Mouse (Mus musculus): ENCODE measurements at regions not wholly inside any gene's neighbourhood (a gene's known extent, or its start where the extent isn't known, plus 50 kb on each side); places are given as distances from the start of the nearest gene placed in this dataset.

DNA sequence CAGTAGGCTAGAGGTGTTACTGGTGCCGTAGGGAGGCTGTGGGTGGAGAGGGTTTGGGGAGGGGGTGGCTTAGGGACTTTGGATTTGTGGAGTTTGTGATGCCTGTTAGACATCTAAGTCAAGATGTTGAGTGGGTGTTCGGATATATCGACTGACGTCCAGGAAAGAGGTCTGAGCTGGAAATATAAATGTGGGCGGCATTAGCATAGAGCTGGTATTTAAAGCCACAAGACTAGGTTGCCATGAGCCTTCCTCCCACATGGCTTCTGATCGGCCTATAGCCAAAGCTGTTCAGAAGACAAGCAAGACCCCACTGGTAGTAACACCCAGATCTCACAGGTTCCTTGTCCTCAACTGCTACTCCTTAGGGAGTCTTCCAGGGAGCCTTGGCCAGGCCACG, 184.9 kb downstream of the Tle3 start:
- no peak overlapping the region for H3K27ac ChIP-seq (replicated peaks; ENCODE audit: low read depth, low read length)
- H3K4me3 ChIP-seq (ENCODE audit: insufficient read depth, low read depth, low read length), result no peak overlapping the region
- H3K4me1 ChIP-seq (ENCODE audit: control insufficient read depth, insufficient read depth, insufficient read length, low read length), result peaks cover 5% of the 10 kb centered on the region

DNA sequence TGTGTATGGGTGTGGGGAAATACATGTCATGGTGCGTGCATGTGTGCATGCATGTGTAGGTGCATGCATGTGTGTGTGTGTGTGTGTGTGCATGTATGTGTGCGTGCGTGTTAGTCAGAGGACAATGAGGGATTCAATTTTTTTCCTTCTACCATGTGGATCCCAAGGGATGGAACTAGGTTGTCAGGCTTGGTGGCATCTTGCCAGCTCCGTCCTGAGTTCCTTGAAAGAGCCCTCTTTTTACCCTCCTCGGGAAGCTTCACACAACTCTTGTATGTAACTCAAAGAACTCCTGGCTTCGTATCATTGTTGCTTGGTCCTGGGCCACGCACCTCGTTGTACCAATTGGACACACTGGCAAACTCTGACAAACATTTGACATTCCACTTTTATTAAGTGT, 183.0 kb downstream of the Tle3 start:
- Histone ChIP-seq H3K4me3 (ENCODE audit: insufficient read depth, low read depth, low read length) (no peak overlapping the region), H3K4me1 (ENCODE audit: control insufficient read depth, insufficient read depth, insufficient read length, low read length) (peaks cover 5% of the 10 kb centered on the region), H3K27ac (replicated peaks; ENCODE audit: low read depth, low read length) (no peak overlapping the region)

DNA sequence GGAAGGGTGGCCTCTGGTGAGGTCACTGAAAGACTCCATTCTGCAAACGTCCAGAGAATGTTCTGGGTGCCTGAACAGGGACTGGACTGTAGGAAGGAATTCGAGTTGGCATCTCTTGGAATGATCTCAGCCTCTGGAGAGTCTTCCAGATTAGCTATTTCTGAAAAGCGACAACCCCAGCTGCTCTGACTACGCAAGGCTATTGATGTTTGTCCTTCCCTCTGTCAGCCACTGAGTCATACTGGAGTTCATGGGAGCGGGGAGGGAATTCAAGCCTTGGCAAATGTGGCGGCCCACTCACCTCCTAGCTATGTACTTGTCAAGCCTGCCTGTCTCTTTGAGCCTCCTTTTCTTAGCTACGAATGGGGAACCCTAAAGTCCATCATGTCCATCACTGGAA, 182.4 kb downstream of the Tle3 start:
- Histone ChIP-seq H3K4me1 (ENCODE audit: control insufficient read depth, insufficient read depth, insufficient read length, low read length) (peaks cover 5% of the 10 kb centered on the region), H3K27ac (replicated peaks; ENCODE audit: low read depth, low read length) (no peak overlapping the region), H3K4me3 (ENCODE audit: insufficient read depth, low read depth, low read length) (no peak overlapping the region)

DNA sequence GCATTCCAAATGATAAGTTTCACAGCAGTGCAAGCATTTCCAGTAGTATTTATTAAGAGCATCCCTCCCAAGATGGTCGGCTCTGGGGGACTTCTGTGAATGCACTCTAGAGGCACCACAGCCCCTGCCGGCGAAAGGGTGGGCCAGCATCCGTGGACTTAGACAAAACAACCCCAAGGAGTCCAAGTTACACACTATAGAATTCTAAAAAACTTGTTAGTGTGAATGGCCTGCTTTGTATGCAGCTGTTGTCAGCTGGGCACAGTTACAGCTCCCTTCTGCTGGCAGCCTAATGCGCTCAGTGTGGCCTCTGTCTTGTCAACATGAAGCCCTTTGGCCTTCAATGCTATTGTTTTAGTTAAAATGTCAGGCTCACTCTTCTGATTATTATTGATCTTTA, 181.5 kb downstream of the Tle3 start:
- Histone ChIP-seq H3K4me3 (ENCODE audit: insufficient read depth, low read depth, low read length) (no peak overlapping the region), H3K27ac (replicated peaks; ENCODE audit: low read depth, low read length) (no peak overlapping the region), H3K4me1 (ENCODE audit: control insufficient read depth, insufficient read depth, insufficient read length, low read length) (peaks cover 5% of the 10 kb centered on the region)

DNA sequence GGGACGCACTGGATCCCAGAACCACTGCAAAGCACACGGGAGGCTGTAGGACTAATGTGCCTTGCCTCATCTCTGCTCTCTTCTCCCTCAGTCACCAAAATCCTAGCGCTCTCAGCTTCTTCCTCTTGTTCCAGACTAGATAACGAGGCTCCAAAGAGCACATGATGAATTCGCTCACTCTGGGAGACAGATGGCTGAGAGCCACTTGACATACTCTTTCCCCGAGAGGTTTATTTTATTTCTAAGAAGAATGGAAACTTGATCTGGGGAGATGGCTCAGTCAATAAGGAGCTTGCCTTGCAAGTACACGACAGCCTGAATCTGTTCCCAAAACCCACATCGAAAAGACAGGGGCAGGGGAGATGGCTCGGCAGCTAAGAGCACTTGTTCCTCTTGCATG, 179.2 kb downstream of the Tle3 start:
- no peak overlapping the region for H3K4me3 ChIP-seq (ENCODE audit: insufficient read depth, low read depth, low read length)
- no peak overlapping the region for H3K27ac ChIP-seq (replicated peaks; ENCODE audit: low read depth, low read length)
- H3K4me1 ChIP-seq (ENCODE audit: control insufficient read depth, insufficient read depth, insufficient read length, low read length), result no peaks in the 10 kb centered on the region

DNA sequence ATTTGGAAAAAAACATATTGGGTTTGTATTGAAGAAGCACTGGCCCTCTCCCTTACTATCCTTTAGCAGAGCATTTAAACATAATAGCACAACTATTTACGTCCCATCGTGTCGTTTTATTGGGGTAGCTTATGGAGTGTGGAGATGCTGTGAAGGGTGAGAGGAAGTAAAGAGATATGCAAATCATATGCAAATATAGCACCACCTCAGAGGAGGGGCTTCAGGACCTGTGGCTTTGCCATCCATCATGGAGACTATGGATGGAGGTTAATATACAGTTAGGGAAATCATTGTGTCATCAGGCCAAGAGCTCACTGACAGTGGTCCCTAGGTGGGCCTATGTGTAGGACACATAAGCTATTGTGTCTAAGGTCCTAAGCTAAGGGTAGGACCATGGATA, 178.2 kb downstream of the Tle3 start:
- H3K27ac ChIP-seq (replicated peaks; ENCODE audit: low read depth, low read length), result no peak overlapping the region
- no peak overlapping the region for H3K4me3 ChIP-seq (ENCODE audit: insufficient read depth, low read depth, low read length)
- H3K4me1 ChIP-seq (ENCODE audit: control insufficient read depth, insufficient read depth, insufficient read length, low read length), result no peaks in the 10 kb centered on the region

DNA sequence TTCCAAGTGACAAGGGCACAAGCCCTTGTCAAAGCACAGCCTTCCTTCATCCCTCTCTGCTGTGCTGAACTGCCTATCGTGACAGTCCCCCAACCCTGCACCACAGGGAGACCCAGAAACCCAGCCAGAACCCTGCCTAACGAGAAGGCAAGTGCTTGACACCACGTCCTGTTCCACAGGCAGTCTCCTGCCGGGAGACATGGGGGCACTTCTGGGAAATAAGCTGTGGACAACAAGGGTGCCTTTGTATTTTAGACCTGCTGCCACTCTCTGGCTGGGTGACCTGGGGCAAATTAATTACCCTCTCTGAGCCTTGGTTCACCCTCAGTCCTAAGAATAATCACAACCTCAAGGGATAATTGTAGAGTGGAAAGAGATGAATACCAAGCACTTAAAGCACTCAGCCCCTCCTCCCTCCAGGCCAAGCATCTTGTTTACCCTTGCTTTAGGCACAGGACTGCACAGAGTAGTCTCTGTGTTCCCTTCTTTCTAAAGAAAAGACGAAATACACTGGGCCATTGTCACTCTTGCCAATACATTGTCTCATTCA, 177.6 kb downstream of the Tle3 start:
- Histone ChIP-seq H3K4me3 (ENCODE audit: insufficient read depth, low read depth, low read length) (no peak overlapping the region), H3K27ac (replicated peaks; ENCODE audit: low read depth, low read length) (no peak overlapping the region), H3K4me1 (ENCODE audit: control insufficient read depth, insufficient read depth, insufficient read length, low read length) (no peaks in the 10 kb centered on the region)

DNA sequence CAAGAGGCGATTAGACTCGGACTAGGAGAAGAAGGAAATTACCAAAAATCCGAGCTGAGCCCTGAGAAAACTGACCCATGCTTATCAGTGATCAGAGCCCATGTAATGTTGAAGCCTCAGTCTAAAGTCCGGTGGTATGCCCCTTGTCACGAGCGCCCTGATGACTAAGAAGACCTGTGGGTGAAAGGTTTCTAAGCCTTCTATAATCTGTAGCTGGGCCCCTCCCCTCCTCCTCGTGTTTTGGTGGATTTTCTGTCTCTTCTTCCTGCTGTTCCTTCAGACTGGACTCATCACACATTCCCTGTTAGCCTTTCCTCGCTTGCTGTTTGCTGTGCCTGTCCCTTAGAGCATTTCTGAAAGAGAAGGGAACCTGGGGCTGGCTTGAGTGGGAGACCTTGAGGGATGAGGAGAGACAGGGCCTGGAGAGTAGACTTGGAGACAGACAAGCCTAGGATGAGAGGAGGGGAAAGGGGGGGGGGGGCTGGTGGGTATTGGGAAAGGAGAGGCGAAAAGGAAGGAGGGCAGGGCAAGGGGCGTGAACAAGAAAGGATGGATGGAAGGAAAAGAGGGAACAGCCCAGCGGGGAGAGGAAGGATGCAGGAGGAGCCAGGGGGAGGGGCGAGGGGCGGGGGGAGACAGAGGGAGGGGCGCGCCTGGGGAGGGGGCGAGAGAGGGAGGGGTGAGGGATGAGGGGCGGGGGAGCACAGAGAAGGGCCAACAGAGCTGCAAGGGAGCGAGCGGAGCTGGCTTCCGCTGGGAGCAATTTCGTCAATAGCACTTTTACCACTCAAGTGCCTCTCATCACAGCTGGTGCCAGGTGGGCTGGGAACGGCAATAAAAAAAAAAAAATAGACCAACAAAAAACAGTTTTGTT, 165.4 kb downstream of the Tle3 start:
- Histone ChIP-seq H3K27ac (replicated peaks; ENCODE audit: low read depth, low read length) (no peak overlapping the region), H3K4me3 (ENCODE audit: insufficient read depth, low read depth, low read length) (no peak overlapping the region), H3K4me1 (ENCODE audit: control insufficient read depth, insufficient read depth, insufficient read length, low read length) (no peaks in the 10 kb centered on the region)

DNA sequence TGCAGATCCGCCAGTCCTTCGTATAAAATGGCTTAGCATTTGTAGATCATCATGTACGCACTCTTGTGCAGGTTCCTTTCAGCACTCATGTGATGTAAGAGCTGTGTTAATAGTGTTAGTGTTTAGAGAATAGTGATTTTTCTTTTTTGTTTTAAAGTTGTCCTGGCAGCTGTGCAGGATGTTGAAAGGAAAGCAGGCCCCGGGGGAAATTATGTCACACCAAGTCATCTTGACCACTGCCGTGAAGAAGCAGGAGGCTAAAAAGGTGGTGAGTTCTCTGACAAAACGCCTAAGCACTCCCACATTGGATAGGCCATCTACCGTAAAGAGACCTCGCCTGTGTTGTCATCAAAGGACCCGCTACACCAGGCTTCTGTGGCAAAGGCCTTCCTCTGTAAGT, 161.1 kb downstream of the Tle3 start:
- Histone ChIP-seq H3K27ac (replicated peaks; ENCODE audit: low read depth, low read length) (no peak overlapping the region), H3K4me3 (ENCODE audit: insufficient read depth, low read depth, low read length) (no peak overlapping the region), H3K4me1 (ENCODE audit: control insufficient read depth, insufficient read depth, insufficient read length, low read length) (no peaks in the 10 kb centered on the region)

DNA sequence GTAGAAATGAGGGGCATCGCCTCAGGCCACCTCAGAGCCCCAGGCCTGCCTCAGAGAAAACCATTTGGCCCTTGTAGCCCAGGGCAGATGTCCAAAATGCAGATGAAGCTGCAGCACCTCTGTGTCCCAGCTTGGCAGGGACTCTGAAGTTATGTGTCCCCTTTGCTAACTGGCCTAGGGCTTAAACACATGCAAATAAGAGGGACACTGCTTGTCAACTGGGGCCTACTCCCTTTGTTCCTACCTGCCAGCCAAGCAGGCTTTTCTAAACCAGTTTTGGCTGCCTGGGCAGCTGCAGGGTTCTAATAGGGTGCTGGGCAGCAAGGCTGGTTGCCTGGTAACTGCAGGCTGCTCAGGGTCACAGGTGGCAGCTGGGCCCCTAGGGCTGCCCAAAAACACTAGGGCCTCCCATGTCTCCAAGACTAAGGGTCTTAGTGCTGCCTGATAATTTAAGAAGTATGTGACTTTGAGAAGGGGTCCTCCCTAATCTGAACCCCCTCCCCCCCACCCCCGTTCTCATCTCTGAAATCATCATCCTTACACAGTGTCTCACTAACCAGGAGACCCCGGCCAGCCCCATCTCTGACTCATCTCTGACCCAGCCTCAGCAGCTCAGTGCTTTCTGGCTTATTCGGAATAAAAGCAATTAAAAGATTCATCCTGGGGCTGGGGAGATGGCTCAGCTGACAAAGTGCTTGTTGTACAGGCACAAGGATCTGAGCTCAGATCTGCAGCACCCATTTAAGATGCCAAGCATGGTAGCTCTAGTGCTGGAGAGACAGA, 158.3 kb downstream of the Tle3 start:
- H3K27ac ChIP-seq (replicated peaks; ENCODE audit: low read depth, low read length), result no peak overlapping the region
- H3K4me1 ChIP-seq (ENCODE audit: control insufficient read depth, insufficient read depth, insufficient read length, low read length), result no peaks in the 10 kb centered on the region

DNA sequence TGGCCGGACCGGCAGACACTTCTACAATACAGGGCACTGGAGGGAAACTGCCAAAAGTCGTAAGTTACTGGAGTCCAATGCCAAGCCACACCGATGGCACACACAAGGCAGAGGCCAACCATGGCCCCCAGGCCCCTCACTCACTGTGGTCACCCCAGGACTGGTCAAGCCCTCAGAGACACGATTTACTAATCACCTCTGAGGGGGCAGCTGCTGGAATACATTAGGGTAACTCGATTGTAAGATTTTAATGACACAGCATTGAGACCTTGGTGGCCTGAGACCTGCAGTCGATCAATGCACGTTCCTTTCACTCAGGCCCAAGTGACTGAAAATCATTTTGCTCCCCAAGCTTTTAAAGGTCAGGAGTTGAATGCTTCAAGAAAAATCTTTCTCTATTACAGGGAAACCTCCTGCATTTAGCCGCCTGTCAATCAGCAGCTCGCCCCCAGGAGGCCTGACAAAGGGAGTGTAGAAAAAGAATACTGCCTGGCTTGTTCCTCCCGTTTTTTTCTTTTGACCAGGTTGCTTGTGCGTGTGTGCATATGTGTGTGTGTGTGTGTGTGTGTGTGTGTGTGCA, 156.2 kb downstream of the Tle3 start:
- H3K4me1 ChIP-seq (ENCODE audit: control insufficient read depth, insufficient read depth, insufficient read length, low read length), result no peaks in the 10 kb centered on the region
- H3K27ac ChIP-seq (replicated peaks; ENCODE audit: low read depth, low read length), result no peak overlapping the region
- no peak overlapping the region for H3K4me3 ChIP-seq (ENCODE audit: insufficient read depth, low read depth, low read length)

More for the DNA sequence above, 158.3 kb downstream of the Tle3 start:
- no peak overlapping the region for H3K4me3 ChIP-seq (ENCODE audit: insufficient read depth, low read depth, low read length)

DNA sequence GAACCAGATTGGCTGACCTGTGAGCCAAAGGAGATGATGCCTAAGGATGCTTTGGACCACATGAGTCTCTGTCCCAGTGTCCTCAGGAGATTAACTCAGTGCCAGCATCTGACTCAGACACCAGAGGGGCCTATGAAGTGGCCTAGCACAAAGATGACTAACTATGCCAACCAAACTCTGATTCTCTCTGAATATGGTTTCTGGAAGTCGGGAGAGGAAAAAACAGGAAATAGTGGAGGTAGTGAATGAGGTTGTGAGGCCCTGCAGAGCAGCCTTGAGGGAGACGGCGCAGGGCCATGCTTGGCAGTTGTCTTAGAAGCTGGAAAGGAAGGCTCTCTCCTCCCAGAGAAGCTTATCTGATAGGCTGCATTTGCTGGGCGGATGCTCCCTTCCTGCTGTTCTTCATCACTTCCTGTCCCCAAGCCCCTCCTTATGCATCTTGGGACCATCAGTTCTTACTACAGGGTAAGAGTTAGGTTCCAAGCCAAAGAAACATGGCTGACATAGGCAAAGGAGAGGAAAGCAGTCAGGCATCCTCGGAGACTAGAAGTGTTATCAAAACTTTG, 155.4 kb downstream of the Tle3 start:
- Histone ChIP-seq H3K4me1 (ENCODE audit: control insufficient read depth, insufficient read depth, insufficient read length, low read length) (no peaks in the 10 kb centered on the region), H3K4me3 (ENCODE audit: insufficient read depth, low read depth, low read length) (no peak overlapping the region), H3K27ac (replicated peaks; ENCODE audit: low read depth, low read length) (no peak overlapping the region)

DNA sequence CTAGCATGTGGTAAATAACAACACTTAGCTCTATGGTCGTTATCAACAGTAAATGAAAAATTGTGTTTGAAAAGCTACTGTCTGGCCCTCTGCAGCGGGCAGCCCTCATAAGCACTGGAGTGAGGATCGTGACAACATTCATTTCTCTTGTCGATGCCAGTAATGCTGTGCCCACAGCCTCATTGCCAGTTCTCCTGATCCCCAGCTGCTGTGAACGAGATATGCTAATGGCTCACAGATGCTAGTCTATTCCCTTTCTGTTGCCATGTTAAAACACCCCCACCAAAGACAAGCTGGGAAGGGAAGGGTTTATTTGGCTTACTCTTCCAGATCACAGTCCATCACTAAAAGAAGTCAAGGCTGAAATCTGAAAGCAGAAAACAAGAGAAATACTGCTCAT, 148.0 kb downstream of the Tle3 start:
- no peak overlapping the region for H3K4me3 ChIP-seq (ENCODE audit: insufficient read depth, low read depth, low read length)
- H3K27ac ChIP-seq (replicated peaks; ENCODE audit: low read depth, low read length), result no peak overlapping the region
- no peaks in the 10 kb centered on the region for H3K4me1 ChIP-seq (ENCODE audit: control insufficient read depth, insufficient read depth, insufficient read length, low read length)

DNA sequence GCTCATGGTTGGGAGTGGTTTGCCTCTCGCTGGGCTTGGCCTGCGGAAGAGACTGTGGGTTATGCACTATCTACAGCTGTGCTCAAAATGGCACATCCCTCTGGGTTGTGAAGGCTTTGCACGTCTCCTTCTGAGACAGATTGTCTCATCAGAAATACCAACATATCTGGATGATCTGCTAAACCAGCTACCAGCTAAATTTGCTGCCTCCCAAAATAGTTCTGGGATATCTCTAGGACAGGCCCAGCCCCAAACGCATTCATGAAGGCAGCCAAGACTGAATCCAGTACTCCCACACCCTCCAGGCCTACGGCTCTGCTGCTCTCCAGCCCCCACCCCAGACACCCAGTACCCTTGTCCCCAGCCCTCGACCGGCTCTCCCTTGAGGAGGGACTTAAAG, 145.7 kb downstream of the Tle3 start:
- no peaks in the 10 kb centered on the region for H3K4me1 ChIP-seq (ENCODE audit: control insufficient read depth, insufficient read depth, insufficient read length, low read length)
- H3K4me3 ChIP-seq (ENCODE audit: insufficient read depth, low read depth, low read length), result no peak overlapping the region
- H3K27ac ChIP-seq (replicated peaks; ENCODE audit: low read depth, low read length), result no peak overlapping the region

DNA sequence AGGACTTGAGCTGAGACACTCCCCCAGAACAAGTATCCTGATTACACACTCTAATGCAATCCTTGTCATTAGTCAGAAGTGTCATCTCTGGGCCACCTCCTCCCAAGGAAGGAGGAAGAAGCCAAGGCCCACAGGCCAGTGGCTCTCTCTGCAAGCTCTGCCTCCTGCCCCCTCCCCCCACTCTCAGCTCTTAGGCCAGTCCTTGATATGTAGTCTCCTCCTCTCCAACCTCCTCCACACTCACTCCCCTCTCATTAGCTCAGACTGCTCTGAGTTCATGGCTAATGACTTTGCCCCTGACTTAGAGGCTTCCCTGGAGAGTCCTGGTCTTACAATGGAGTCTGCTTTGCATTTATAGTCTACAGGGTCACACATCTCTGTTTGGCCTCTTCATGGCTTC, 139.3 kb downstream of the Tle3 start:
- H3K4me1 ChIP-seq (ENCODE audit: control insufficient read depth, insufficient read depth, insufficient read length, low read length), result no peaks in the 10 kb centered on the region
- no peak overlapping the region for H3K4me3 ChIP-seq (ENCODE audit: insufficient read depth, low read depth, low read length)
- H3K27ac ChIP-seq (replicated peaks; ENCODE audit: low read depth, low read length), result no peak overlapping the region
